Mouse (Mus musculus) liver, postnatal 0 days (tissue): ENCODE results near the gene Myh6. TPM values are rescaled to one million over a fixed set of nuclear protein-coding genes. Genes with fewer than 3 reads are reported as not detected.
"Not testable (repeated sequence)": the region's sequence is repeated elsewhere in the genome, so short reads cannot be mapped to it uniquely, and the experiment has no call there.

ENCODE experiments used
- ATAC-seq: fragments of 200-750 bp; cut with Nextera tagmentation; 2 replicates; pipeline ENCODE4 v1.8.0; 2017; ENCODE audit warnings: mild to moderate bottlenecking, moderate library complexity
- DNase-seq: peaks from one replicate; pipeline ENCODE4 v3.0.0-alpha.2; 2016
- H3K27ac ChIP-seq: fragments of 300-500 bp; sonication (generic); 2 replicates; pipeline ENCODE4 v1.5.1; 2014; ENCODE audit warnings: antibody characterized with exemption, moderate library complexity, mild to moderate bottlenecking, low read depth
- H3K27me3 ChIP-seq: fragments of 300-500 bp; sonication (generic); 2 replicates; pipeline ENCODE4 v1.6.1; 2014; ENCODE audit warnings: low read length, control low read depth, mixed read lengths; ENCODE audit not compliant: insufficient read depth
- H3K36me3 ChIP-seq: fragments of 300-500 bp; sonication (generic); replicated peaks from 2 replicates; pipeline ENCODE4 v1.6.1; 2014; ENCODE audit warnings: mild to moderate bottlenecking, control low read depth, low read length, moderate library complexity, mixed read lengths; ENCODE audit not compliant: insufficient read depth
- H3K4me1 ChIP-seq: fragments of 300-500 bp; sonication (generic); 2 replicates; pipeline ENCODE4 v1.6.1; 2014; ENCODE audit warnings: antibody characterized with exemption, mild to moderate bottlenecking, control low read depth; ENCODE audit not compliant: insufficient read depth
- H3K4me2 ChIP-seq: fragments of 300-500 bp; sonication (generic); 2 replicates; pipeline ENCODE4 v1.6.1; 2014; ENCODE audit warnings: low read depth, mild to moderate bottlenecking, low read length, moderate library complexity, mixed read lengths
- H3K4me3 ChIP-seq: fragments of 300-500 bp; sonication (generic); 2 replicates; pipeline ENCODE4 v1.5.1; 2014; ENCODE audit warnings: low read depth, low read length
- H3K9ac ChIP-seq: fragments of 300-500 bp; sonication (generic); replicated peaks from 2 replicates; pipeline ENCODE4 v1.6.1; 2014; ENCODE audit warnings: mild to moderate bottlenecking, moderate library complexity
- H3K9me3 ChIP-seq: fragments of 300-500 bp; sonication (generic); 2 replicates; pipeline ENCODE4 v1.6.1; 2016; ENCODE audit warnings: mild to moderate bottlenecking, control low read depth, low read length, mixed read lengths
- CTCF ChIP-seq: sonication (generic); IDR thresholded peaks from 2 replicates; pipeline ENCODE4 v1.5.1; 2016; ENCODE audit warnings: antibody characterized with exemption, low read depth
- EP300 ChIP-seq: IDR thresholded peaks from 2 replicates; pipeline ENCODE4 v1.6.1; 2016; ENCODE audit warnings: antibody characterized with exemption, low read depth, mild to moderate bottlenecking
- WGBS: fragments of 180-500 bp; shearing (Covaris S2); extraction: QIAGEN DNeasy Blood & Tissue Kit; methylation state at CpG from one replicate; pipeline ENCODE4 v1.1.7; 2014; ENCODE audit not compliant: insufficient replicate concordance; 5-methylcytosine and 5-hydroxymethylcytosine counted together
- polyA plus RNA-seq: library from polyadenylated mRNA; unstranded; fragments of >200 nt; fragmentation: Nextera tagmentation; extraction: Ambion mirVana; gene quantifications from 2 replicates; pipeline ENCODE4 v1.2.1, GENCODE M21; 2015

Myh6 gene
- polyA plus RNA-seq, 1 experiment from 2014 or later: 0.36 TPM

- DNase-seq (no peak), ATAC-seq (no peak)
- Histone ChIP-seq H3K4me2 (no peak overlapping the region), H3K4me1 (no peaks in the 10 kb centered on the region), H3K4me3 (no peak overlapping the region), H3K9ac (no peak overlapping the region), H3K27ac (no peak overlapping the region), H3K36me3 (no peaks in the 10 kb centered on the region), H3K27me3 (no peaks in the 10 kb centered on the region), H3K9me3 (no peaks in the 10 kb centered on the region)
- no peak for TF ChIP-seq EP300
- TF ChIP-seq CTCF: no peak
- 61% methylated on average over 3 of the region's 3 CpGs for WGBS
Observed at GRCm38 (mm10) chr14:54955481-54955880, 11.2 kb downstream of the Myh6 start.

DNA sequence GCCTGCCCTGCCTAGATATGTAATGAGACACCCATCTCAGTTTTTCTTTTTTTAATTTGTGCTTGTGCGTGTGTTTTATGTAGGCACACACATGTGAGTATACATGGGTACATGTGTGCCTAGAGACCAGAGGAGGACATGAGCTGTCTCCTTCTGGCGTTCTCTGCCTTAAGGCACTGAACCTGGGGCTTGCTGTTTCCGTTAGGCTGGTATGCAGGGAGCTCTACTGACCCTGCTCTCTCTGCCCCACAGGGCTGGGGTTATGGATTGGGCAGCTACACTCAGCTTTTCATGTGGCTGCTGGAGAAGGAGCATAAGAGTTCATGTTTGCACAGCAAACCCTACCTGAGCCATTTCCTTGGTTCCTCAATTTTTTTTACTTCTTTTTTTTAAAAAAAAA is 12.3 kb downstream of the Myh6 start:
- Histone ChIP-seq H3K36me3 (no peaks in the 10 kb centered on the region), H3K4me1 (no peaks in the 10 kb centered on the region), H3K9ac (no peak overlapping the region), H3K27me3 (no peaks in the 10 kb centered on the region), H3K4me3 (no peak overlapping the region), H3K9me3 (no peaks in the 10 kb centered on the region), H3K4me2 (no peak overlapping the region), H3K27ac (no peak overlapping the region)
- no peak for DNase-seq
- ATAC-seq: no peak
- 67% methylated on average over 3 of the region's 3 CpGs for WGBS
- TF ChIP-seq EP300 (no peak), CTCF (no peak)

DNA sequence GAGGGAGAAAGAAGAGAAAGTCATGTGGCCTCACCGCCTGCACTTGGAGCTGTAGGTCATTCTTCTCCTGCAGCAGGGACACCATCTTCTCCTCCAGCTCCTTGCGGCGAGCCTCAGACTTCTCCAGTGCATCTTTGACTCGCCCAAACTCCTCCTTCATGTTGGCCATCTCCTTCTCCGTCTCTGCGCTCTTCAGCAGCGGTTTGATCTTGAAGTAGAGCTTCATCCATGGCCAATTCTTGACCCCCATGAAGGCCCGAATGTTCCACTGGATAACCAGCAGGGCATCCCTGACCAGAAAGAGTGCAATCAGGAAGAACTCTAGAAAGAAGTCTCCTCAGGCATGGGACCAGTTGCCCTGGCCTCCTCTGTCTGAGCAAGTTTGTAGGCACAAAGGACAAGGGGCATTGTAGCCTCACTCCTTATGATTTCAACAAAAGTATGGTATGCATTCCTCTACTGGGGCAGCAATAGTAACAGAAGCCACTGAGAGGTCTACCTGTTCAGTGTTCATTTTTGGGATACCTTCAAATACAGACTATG is 13.0 kb downstream of the Myh6 start:
- ATAC-seq (no peak), DNase-seq (no peak)

GRCm38 (mm10) chr14:54951587-54951986 is 15.1 kb downstream of the Myh6 start:
- Histone ChIP-seq H3K27ac (no peak overlapping the region), H3K4me1 (no peaks in the 10 kb centered on the region), H3K27me3 (no peaks in the 10 kb centered on the region), H3K36me3 (no peaks in the 10 kb centered on the region), H3K9ac (no peak overlapping the region), H3K9me3 (no peaks in the 10 kb centered on the region), H3K4me2 (no peak overlapping the region), H3K4me3 (no peak overlapping the region)
- DNase-seq: no peak
- WGBS: 66% methylated on average over 6 of the region's 6 CpGs
- ATAC-seq: no peak
- TF ChIP-seq EP300: no peak
- TF ChIP-seq CTCF: no peak

More for the DNA sequence above, 13.0 kb downstream of the Myh6 start:
- no peak for TF ChIP-seq CTCF
- no peak for TF ChIP-seq EP300
- H3K4me3 ChIP-seq: no peak overlapping the region
- H3K9ac ChIP-seq: no peak overlapping the region
- 86% methylated on average over 8 of the region's 8 CpGs for WGBS
- H3K27me3 ChIP-seq: no peaks in the 10 kb centered on the region
- no peak overlapping the region for H3K27ac ChIP-seq
- no peaks in the 10 kb centered on the region for H3K36me3 ChIP-seq
- no peak overlapping the region for H3K4me2 ChIP-seq
- no peaks in the 10 kb centered on the region for H3K9me3 ChIP-seq
- H3K4me1 ChIP-seq: no peaks in the 10 kb centered on the region

- 63% methylated on average over 12 of the region's 12 CpGs for WGBS
- Histone ChIP-seq H3K36me3 (no peaks in the 10 kb centered on the region), H3K4me1 (no peaks in the 10 kb centered on the region), H3K27ac (no peak overlapping the region), H3K27me3 (no peaks in the 10 kb centered on the region), H3K9ac (no peak overlapping the region), H3K9me3 (no peaks in the 10 kb centered on the region), H3K4me2 (no peak overlapping the region), H3K4me3 (no peak overlapping the region)
- ATAC-seq (no peak), DNase-seq (no peak)
- TF ChIP-seq CTCF (no peak), EP300 (no peak)
Observed at GRCm38 (mm10) chr14:54950493-54950892, 16.2 kb downstream of the Myh6 start.

- DNase-seq: no peak
- Histone ChIP-seq H3K36me3 (no peaks in the 10 kb centered on the region), H3K9ac (no peak overlapping the region), H3K4me2 (no peak overlapping the region), H3K27ac (no peak overlapping the region), H3K4me1 (no peaks in the 10 kb centered on the region), H3K4me3 (no peak overlapping the region), H3K27me3 (no peaks in the 10 kb centered on the region), H3K9me3 (no peaks in the 10 kb centered on the region)
- WGBS: 63% methylated on average over 9 of the region's 9 CpGs
- no peak for TF ChIP-seq EP300
- no peak for TF ChIP-seq CTCF
- ATAC-seq: no peak
Observed at GRCm38 (mm10) chr14:54948781-54949180, 17.9 kb downstream of the Myh6 start.

- not testable (repeated sequence) for H3K9me3 ChIP-seq, DNase-seq, H3K36me3 ChIP-seq, H3K4me2 ChIP-seq, H3K4me3 ChIP-seq, ATAC-seq, H3K9ac ChIP-seq, H3K27ac ChIP-seq, H3K4me1 ChIP-seq, H3K27me3 ChIP-seq
- WGBS: 77% methylated on average over 10 of the region's 11 CpGs
Observed at GRCm38 (mm10) chr14:54947008-54947407, 19.7 kb downstream of the Myh6 start.
